Mouse (Mus musculus) limb, embryonic 14.5 days (tissue): Measurements from ENCODE around the gene Tmem139. TPM values are rescaled to one million over a fixed set of nuclear protein-coding genes. Genes with fewer than 3 reads are reported as not detected.

Experiments
- ATAC-seq: fragments of 200-750 bp; cut with Nextera tagmentation; 2 replicates; pipeline ENCODE4 v1.8.0; 2017; ENCODE audit warnings: low read depth, moderate number of reproducible peaks, moderate TSS enrichment; ENCODE audit not compliant: low FRiP score
- DNase-seq: peaks from one replicate; pipeline ENCODE4 v3.0.0-alpha.2; 2015; ENCODE audit warnings: low spot score
- H3K27ac ChIP-seq: fragments of 300-500 bp; sonication (generic); replicated peaks from 2 replicates; pipeline ENCODE4 v1.5.1; 2014; ENCODE audit warnings: low read depth, mild to moderate bottlenecking, low read length, moderate library complexity, mixed read lengths
- H3K27me3 ChIP-seq: fragments of 300-500 bp; sonication (generic); 2 replicates; pipeline ENCODE4 v1.6.1; 2014; ENCODE audit warnings: low read length, mixed read lengths; ENCODE audit not compliant: control insufficient read depth, insufficient read depth
- H3K36me3 ChIP-seq: fragments of 300-500 bp; sonication (generic); 2 replicates; pipeline ENCODE4 v1.6.1; 2014; ENCODE audit warnings: mild to moderate bottlenecking, low read length, moderate library complexity, mixed read lengths; ENCODE audit not compliant: control insufficient read depth, insufficient read depth
- H3K4me1 ChIP-seq: fragments of 300-500 bp; sonication (generic); 2 replicates; pipeline ENCODE4 v1.6.1; 2014; ENCODE audit warnings: antibody characterized with exemption, low read length, mixed read lengths; ENCODE audit not compliant: control insufficient read depth, insufficient read depth
- H3K4me2 ChIP-seq: fragments of 300-500 bp; sonication (generic); replicated peaks from 2 replicates; pipeline ENCODE4 v1.6.1; 2014; ENCODE audit warnings: low read depth, mild to moderate bottlenecking, low read length, moderate library complexity; ENCODE audit not compliant: severe bottlenecking
- H3K4me3 ChIP-seq: fragments of 300-500 bp; sonication (generic); replicated peaks from 2 replicates; pipeline ENCODE4 v1.5.1; 2014; ENCODE audit warnings: low read length
- H3K9ac ChIP-seq: fragments of 300-500 bp; sonication (generic); 2 replicates; pipeline ENCODE4 v1.6.1; 2014; ENCODE audit warnings: mild to moderate bottlenecking, low read depth, low read length, moderate library complexity; ENCODE audit not compliant: severe bottlenecking
- H3K9me3 ChIP-seq: fragments of 300-500 bp; sonication (generic); 2 replicates; pipeline ENCODE4 v1.6.1; 2016; ENCODE audit warnings: low read length; ENCODE audit not compliant: control insufficient read depth
- POLR2A ChIP-seq: fragments of 200-500 bp; IDR thresholded peaks from 2 replicates; pipeline ENCODE4 v1.8.0; 2012; ENCODE audit warnings: inconsistent platforms, mild to moderate bottlenecking, moderate library complexity, borderline replicate concordance; ENCODE audit not compliant: insufficient read depth, insufficient read length; ENCODE audit errors: extremely low read depth
- WGBS: fragments of 180-500 bp; shearing (Covaris S2); extraction: QIAGEN DNeasy Blood & Tissue Kit; methylation state at CpG from one replicate; pipeline ENCODE4 v1.1.7; 2014; 5-methylcytosine and 5-hydroxymethylcytosine counted together
- polyA plus RNA-seq, 2 experiments: library from polyadenylated mRNA; depleted of rRNA in 1 of 2; stranded (reverse) in 1 of 2; unstranded in 1 of 2; fragments of >200 nt; fragmentation: Nextera tagmentation in 1 of 2; extraction: Ambion mirVana in 1 of 2; gene quantifications; 2 replicates each; pipeline versions ENCODE4 v1.2.1 to v1.2.3; 2012 to 2014

Tmem139 gene
- polyA plus RNA-seq, 2 experiments, result 1.1 to 1.3 TPM

GRCm38 (mm10) chr6:42299362-42299761 is 37.6 kb downstream of the Tmem139 start:
- no peaks in the 10 kb centered on the region; the same call in none of the 2 replicates for H3K4me1 ChIP-seq
- DNase-seq (no peak), ATAC-seq (no peak)
- no peak overlapping the region for H3K4me3 ChIP-seq
- no peaks in the 10 kb centered on the region for H3K27me3 ChIP-seq
- H3K36me3 ChIP-seq, result no peaks in the 10 kb centered on the region
- H3K9ac ChIP-seq, result no peak overlapping the region
- no peak overlapping the region for H3K27ac ChIP-seq
- 84% methylated on average over 5 of the region's 5 CpGs for WGBS
- no peak overlapping the region for H3K4me2 ChIP-seq
- H3K9me3 ChIP-seq, result no peaks in the 10 kb centered on the region
- TF ChIP-seq POLR2A, result no peak

GRCm38 (mm10) chr6:42309816-42310378 is 48.1 kb downstream of the Tmem139 start:
- no peaks in the 10 kb centered on the region for H3K36me3 ChIP-seq
- WGBS, result 52% methylated on average over 8 of the region's 8 CpGs

GRCm38 (mm10) chr6:42310427-42311053 is 48.8 kb downstream of the Tmem139 start:
- DNase-seq (no peak), ATAC-seq (no peak)
- Histone ChIP-seq H3K4me1 (no peaks in the 10 kb centered on the region), H3K27me3 (no peaks in the 10 kb centered on the region), H3K4me3 (no peak overlapping the region), H3K4me2 (no peak overlapping the region), H3K36me3 (no peaks in the 10 kb centered on the region), H3K27ac (no peak overlapping the region), H3K9me3 (no peaks in the 10 kb centered on the region), H3K9ac (no peak overlapping the region)
- TF ChIP-seq POLR2A, result no peak
- WGBS, result 83% methylated on average over 2 of the region's 2 CpGs

More at GRCm38 (mm10) chr6:42309816-42310378, 48.1 kb downstream of the Tmem139 start:
- Histone ChIP-seq H3K4me3 (no peak overlapping the region), H3K9ac (no peak overlapping the region), H3K27me3 (no peaks in the 10 kb centered on the region), H3K27ac (no peak overlapping the region), H3K4me2 (no peak overlapping the region), H3K9me3 (no peaks in the 10 kb centered on the region), H3K4me1 (no peaks in the 10 kb centered on the region)
- TF ChIP-seq POLR2A, result no peak
- ATAC-seq (no peak), DNase-seq (no peak)

Other genes starting within 250 kb of the Tmem139 start
- not detected in 2 replicates for gene Sva, start 223.6 kb upstream of the Tmem139 start, polyA plus RNA-seq (2012; rRNA removed)
- not detected in 2 replicates for gene Sva, start 223.6 kb upstream of the Tmem139 start, polyA plus RNA-seq (2014; fragmentation: Nextera tagmentation; extraction: Ambion mirVana)
- not detected in 2 replicates for gene Tas2r139, start 121.0 kb upstream of the Tmem139 start, polyA plus RNA-seq (2012; rRNA removed)
- gene Tas2r139, start 121.0 kb upstream of the Tmem139 start, polyA plus RNA-seq (2014; fragmentation: Nextera tagmentation; extraction: Ambion mirVana), result not detected in 2 replicates
- gene Tas2r144, start 46.6 kb upstream of the Tmem139 start, polyA plus RNA-seq (2012; rRNA removed), result not detected in 2 replicates
- not detected in 2 replicates for gene Tas2r144, start 46.6 kb upstream of the Tmem139 start, polyA plus RNA-seq (2014; fragmentation: Nextera tagmentation; extraction: Ambion mirVana)
- 12.2 and 16.7 TPM in 2 replicates for gene Gstk1, start 16.0 kb upstream of the Tmem139 start, polyA plus RNA-seq (2012; rRNA removed)
- 17.9 and 18.6 TPM in 2 replicates for gene Gstk1, start 16.0 kb upstream of the Tmem139 start, polyA plus RNA-seq (2014; fragmentation: Nextera tagmentation; extraction: Ambion mirVana)
- gene Casp2, start 3.0 kb downstream of the Tmem139 start, polyA plus RNA-seq (2012; rRNA removed), result 78.1 and 102 TPM in 2 replicates
- gene Casp2, start 3.0 kb downstream of the Tmem139 start, polyA plus RNA-seq (2014; fragmentation: Nextera tagmentation; extraction: Ambion mirVana), result 53.3 and 54.9 TPM in 2 replicates
- 1.9 TPM in 2 replicates for gene Clcn1, start 24.7 kb downstream of the Tmem139 start, polyA plus RNA-seq (2012; rRNA removed)
- gene Clcn1, start 24.7 kb downstream of the Tmem139 start, polyA plus RNA-seq (2014; fragmentation: Nextera tagmentation; extraction: Ambion mirVana), result 0.29 and 0.61 TPM in 2 replicates
- 2.9 and 3.6 TPM in 2 replicates for gene Fam131b, start 62.7 kb downstream of the Tmem139 start, polyA plus RNA-seq (2012; rRNA removed)
- 0.29 and 0.47 TPM in 2 replicates for gene Fam131b, start 62.7 kb downstream of the Tmem139 start, polyA plus RNA-seq (2014; fragmentation: Nextera tagmentation; extraction: Ambion mirVana)
- 176 and 232 TPM in 2 replicates for gene Zyx, start 87.7 kb downstream of the Tmem139 start, polyA plus RNA-seq (2012; rRNA removed)
- gene Zyx, start 87.7 kb downstream of the Tmem139 start, polyA plus RNA-seq (2014; fragmentation: Nextera tagmentation; extraction: Ambion mirVana), result 152 and 159 TPM in 2 replicates
- gene Epha1, start 111.3 kb downstream of the Tmem139 start, polyA plus RNA-seq (2012; rRNA removed), result 17.7 and 18.3 TPM in 2 replicates
- gene Epha1, start 111.3 kb downstream of the Tmem139 start, polyA plus RNA-seq (2014; fragmentation: Nextera tagmentation; extraction: Ambion mirVana), result 7.4 and 8.8 TPM in 2 replicates
- 0.17 and 0.28 TPM in 2 replicates for gene Tas2r143, start 138.3 kb downstream of the Tmem139 start, polyA plus RNA-seq (2012; rRNA removed)
- gene Tas2r143, start 138.3 kb downstream of the Tmem139 start, polyA plus RNA-seq (2014; fragmentation: Nextera tagmentation; extraction: Ambion mirVana), result not detected in 2 replicates
- 0.11 TPM in 1 of 2 replicates, not detected in the other for gene Tas2r135, start 143.5 kb downstream of the Tmem139 start, polyA plus RNA-seq (2012; rRNA removed)
- gene Tas2r135, start 143.5 kb downstream of the Tmem139 start, polyA plus RNA-seq (2014; fragmentation: Nextera tagmentation; extraction: Ambion mirVana), result not detected in 2 replicates
- not detected in 2 replicates for gene Tas2r126, start 172.6 kb downstream of the Tmem139 start, polyA plus RNA-seq (2012; rRNA removed)
- gene Tas2r126, start 172.6 kb downstream of the Tmem139 start, polyA plus RNA-seq (2014; fragmentation: Nextera tagmentation; extraction: Ambion mirVana), result not detected in 2 replicates
- gene Olfr458, start 203.2 kb downstream of the Tmem139 start, polyA plus RNA-seq (2012; rRNA removed), result not detected in 2 replicates
- not detected in 2 replicates for gene Olfr458, start 203.2 kb downstream of the Tmem139 start, polyA plus RNA-seq (2014; fragmentation: Nextera tagmentation; extraction: Ambion mirVana)
- not detected in 2 replicates for gene Olfr457, start 214.4 kb downstream of the Tmem139 start, polyA plus RNA-seq (2012; rRNA removed)
- gene Olfr457, start 214.4 kb downstream of the Tmem139 start, polyA plus RNA-seq (2014; fragmentation: Nextera tagmentation; extraction: Ambion mirVana), result 0.07 TPM in 1 of 2 replicates, not detected in the other
- not detected in 2 replicates for gene Olfr456, start 225.2 kb downstream of the Tmem139 start, polyA plus RNA-seq (2012; rRNA removed)
- not detected in 2 replicates for gene Olfr456, start 225.2 kb downstream of the Tmem139 start, polyA plus RNA-seq (2014; fragmentation: Nextera tagmentation; extraction: Ambion mirVana)